Mouse (Mus musculus): Measurements from ENCODE around the gene Rnf215. TPM values are rescaled to one million over a fixed set of nuclear protein-coding genes. Genes with fewer than 3 reads are reported as not detected.
"Not testable (repeated sequence)": the region's sequence is repeated elsewhere in the genome, so short reads cannot be mapped to it uniquely, and the experiment has no call there.

The Rnf215 gene
- polyA plus RNA-seq, 1 experiment from 2014 or later = 5.0 TPM

DNA sequence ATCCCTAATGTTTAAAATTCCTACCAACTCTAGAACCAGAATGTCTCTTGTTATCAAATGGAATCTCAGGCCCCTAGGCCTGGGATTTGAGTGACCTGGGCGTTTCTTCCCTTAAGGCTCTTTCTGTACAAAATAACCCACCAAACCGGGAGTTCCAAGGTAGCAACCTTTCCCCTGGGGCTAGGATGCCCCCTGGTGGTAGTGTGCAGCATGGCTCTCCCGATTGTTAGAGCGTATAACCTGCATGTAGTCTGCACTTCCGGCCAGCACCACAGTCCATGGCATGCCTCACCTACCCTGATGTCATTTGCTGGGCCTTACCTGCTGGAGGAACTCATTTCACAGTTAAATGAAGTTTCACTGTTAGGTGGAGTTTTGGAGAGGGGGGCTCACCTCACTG, 11.1 kb upstream of the Rnf215 start:
- Histone ChIP-seq H3K27me3 (peaks cover 27% of the 10 kb centered on the region), H3K9ac (no peak overlapping the region), H3K4me2 (0 out of 2 replicates have a peak overlapping the region, but pooled peaks have one; percentile 31), H3K27ac (replicated peaks) (no peak overlapping the region; the same call in 1 of the 2 replicates), H3K4me3 (replicated peaks) (no peak overlapping the region), H3K4me1 (replicated peaks) (peaks cover 31% of the 10 kb centered on the region), H3K9me3 (replicated peaks) (no peaks in the 10 kb centered on the region), H3K36me3 (replicated peaks) (no peaks in the 10 kb centered on the region)
- 36% methylated on average over 5 of the region's 5 CpGs for WGBS (ENCODE audit: insufficient replicate concordance)
- no peak for ATAC-seq (ENCODE audit: insufficient read depth)

- ATAC-seq (ENCODE audit: insufficient read depth) = no peak
- H3K9me3 ChIP-seq (replicated peaks) = no peaks in the 10 kb centered on the region
- 59% methylated on average over 1 of the region's 1 CpGs for WGBS (ENCODE audit: insufficient replicate concordance)
- no peak overlapping the region for H3K4me3 ChIP-seq (replicated peaks)
- no peaks in the 10 kb centered on the region for H3K36me3 ChIP-seq (replicated peaks)
- no peak overlapping the region for H3K4me2 ChIP-seq
- H3K4me1 ChIP-seq (replicated peaks) = peaks cover 38% of the 10 kb centered on the region
- H3K9ac ChIP-seq = no peak overlapping the region
- no peaks in the 10 kb centered on the region for H3K27me3 ChIP-seq
- no peak overlapping the region for H3K27ac ChIP-seq (replicated peaks)
These were observed 7.9 kb upstream of the Rnf215 start for GRCm38 (mm10) chr11:4127059-4127458.

DNA sequence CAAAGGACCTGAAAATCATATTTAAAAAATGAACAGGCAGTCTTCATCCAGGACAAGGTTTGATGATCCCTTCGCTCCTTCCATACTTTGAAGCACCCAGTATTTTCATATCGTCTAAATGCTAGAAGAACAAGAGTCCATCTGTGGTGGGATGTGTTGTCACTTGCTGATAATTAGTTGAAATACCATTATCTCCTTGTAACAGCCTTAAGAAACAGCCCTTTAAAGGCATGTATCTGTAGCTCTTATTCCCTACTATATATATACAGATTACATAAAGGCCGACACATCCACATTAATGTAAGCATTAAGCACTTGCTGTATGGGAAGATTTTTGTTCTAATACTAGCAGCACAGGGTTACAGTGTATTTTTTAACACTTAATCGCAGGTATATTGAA, 6.5 kb upstream of the Rnf215 start:
- not testable (repeated sequence) for H3K4me2 ChIP-seq; H3K9ac ChIP-seq; H3K27me3 ChIP-seq; H3K27ac ChIP-seq (replicated peaks); H3K36me3 ChIP-seq (replicated peaks); H3K9me3 ChIP-seq (replicated peaks); H3K4me3 ChIP-seq (replicated peaks)
- peaks cover 27% of the 10 kb centered on the region for H3K4me1 ChIP-seq (replicated peaks)
- peak; percentile 68 for ATAC-seq (ENCODE audit: insufficient read depth)
- 39% methylated on average over 4 of the region's 4 CpGs for WGBS (ENCODE audit: insufficient replicate concordance)

DNA sequence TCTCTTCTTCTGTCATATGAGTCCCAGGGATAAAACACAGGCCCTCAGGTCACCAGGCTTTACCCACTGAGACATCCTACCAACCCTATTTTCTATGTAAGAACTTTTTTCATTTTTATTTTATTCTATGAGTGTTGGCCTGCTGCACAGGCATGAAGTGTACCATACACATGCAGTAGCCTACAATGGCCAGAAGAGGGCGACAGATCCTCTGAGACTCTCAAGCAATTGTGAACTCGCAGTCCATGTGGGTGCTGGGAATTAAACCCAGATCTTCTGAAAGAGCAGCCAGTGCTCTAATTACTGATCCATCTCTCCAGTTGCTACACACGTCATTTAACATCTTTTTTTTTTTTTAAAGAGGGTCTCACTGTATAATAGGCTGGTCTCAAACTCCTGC, 1.6 kb upstream of the Rnf215 start:
- Histone ChIP-seq H3K9me3 (replicated peaks) (0 out of 2 replicates have a peak, but pooled peaks cover 5% of the 10 kb centered on the region), H3K4me3 (replicated peaks) (no peak overlapping the region), H3K4me2 (no peak overlapping the region), H3K4me1 (replicated peaks) (peaks cover 36% of the 10 kb centered on the region), H3K36me3 (replicated peaks) (0 out of 2 replicates have a peak, but pooled peaks cover 2% of the 10 kb centered on the region), H3K9ac (no peak overlapping the region), H3K27ac (replicated peaks) (no peak overlapping the region), H3K27me3 (0 out of 2 replicates have a peak, but pooled peaks cover 4% of the 10 kb centered on the region)
- no peak for ATAC-seq (ENCODE audit: insufficient read depth)
- 49% methylated on average over 3 of the region's 3 CpGs for WGBS (ENCODE audit: insufficient replicate concordance)

DNA sequence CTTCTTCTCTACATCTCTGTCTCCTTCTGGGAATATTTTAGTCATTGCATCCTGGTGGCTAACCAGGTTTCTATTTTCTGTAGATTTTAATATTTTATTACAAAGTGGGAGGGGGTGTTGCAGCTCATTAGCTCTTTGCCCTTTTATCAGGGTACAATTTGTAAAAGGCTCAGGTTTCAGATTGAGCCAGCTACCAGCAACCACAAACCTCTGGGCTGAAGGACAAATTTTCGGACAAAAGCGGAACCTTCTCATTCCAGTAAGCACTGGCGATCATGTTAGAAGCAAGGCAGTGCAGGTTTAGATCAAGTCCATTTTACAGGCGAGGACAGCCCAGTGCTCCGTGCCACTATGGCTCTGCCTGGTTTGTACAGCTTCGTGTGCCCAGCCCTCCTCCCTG, 602 bp upstream of the Rnf215 start:
- WGBS (ENCODE audit: insufficient replicate concordance) = 50% methylated on average over 6 of the region's 6 CpGs
- Histone ChIP-seq H3K4me2 (peak overlapping the region; percentile 93), H3K4me3 (replicated peaks) (peak overlapping the region; percentile 91)

GRCm38 (mm10) chr11:4138964-4139363, 4.0 kb downstream of the Rnf215 start:
- Histone ChIP-seq H3K27ac (replicated peaks) (no peak overlapping the region), H3K4me3 (replicated peaks) (no peak overlapping the region), H3K9me3 (replicated peaks) (no peaks in the 10 kb centered on the region), H3K4me2 (no peak overlapping the region), H3K27me3 (0 out of 2 replicates have a peak, but pooled peaks cover 4% of the 10 kb centered on the region), H3K4me1 (replicated peaks) (peaks cover 21% of the 10 kb centered on the region), H3K9ac (no peak overlapping the region), H3K36me3 (replicated peaks) (peaks cover 26% of the 10 kb centered on the region; the same call in 1 of the 2 replicates)
- ATAC-seq (ENCODE audit: insufficient read depth) = no peak
- WGBS (ENCODE audit: insufficient replicate concordance) = 58% methylated on average over 2 of the region's 2 CpGs

More for the DNA sequence above, 602 bp upstream of the Rnf215 start:
- 0 out of 2 replicates have a peak, but pooled peaks cover 5% of the 10 kb centered on the region for H3K9me3 ChIP-seq (replicated peaks)
- H3K4me1 ChIP-seq (replicated peaks) = peaks cover 36% of the 10 kb centered on the region
- H3K27me3 ChIP-seq = 0 out of 2 replicates have a peak, but pooled peaks cover 4% of the 10 kb centered on the region
- H3K36me3 ChIP-seq (replicated peaks) = 0 out of 2 replicates have a peak, but pooled peaks cover 4% of the 10 kb centered on the region
- H3K27ac ChIP-seq (replicated peaks) = no peak overlapping the region
- no peak for ATAC-seq (ENCODE audit: insufficient read depth)
- H3K9ac ChIP-seq = no peak overlapping the region

DNA sequence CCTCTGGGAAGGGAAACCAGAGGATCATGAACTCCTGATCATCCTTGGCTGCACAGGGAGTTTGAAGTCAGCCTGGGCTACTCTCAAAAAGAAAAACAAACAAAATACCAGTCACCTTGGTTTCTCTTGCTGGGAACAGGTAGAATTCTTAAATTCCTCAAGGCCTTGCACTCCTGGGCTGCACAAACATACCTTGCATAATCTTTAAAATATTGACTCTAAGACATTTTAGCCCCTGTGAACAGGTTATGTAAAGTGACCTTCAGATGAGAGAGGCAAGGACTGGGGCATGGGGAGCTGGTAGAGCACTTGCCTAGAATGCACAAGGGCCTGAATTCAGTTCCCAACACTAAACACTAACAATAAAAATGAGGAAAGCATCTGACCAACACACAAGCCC, 6.5 kb downstream of the Rnf215 start:
- Histone ChIP-seq H3K9ac (no peak overlapping the region), H3K36me3 (replicated peaks) (peaks cover 26% of the 10 kb centered on the region; the same call in 1 of the 2 replicates), H3K9me3 (replicated peaks) (no peaks in the 10 kb centered on the region), H3K4me3 (replicated peaks) (no peak overlapping the region), H3K4me1 (replicated peaks) (0 out of 2 replicates have a peak, but pooled peaks cover 3% of the 10 kb centered on the region), H3K27ac (replicated peaks) (no peak overlapping the region), H3K27me3 (no peaks in the 10 kb centered on the region), H3K4me2 (no peak overlapping the region)
- ATAC-seq (ENCODE audit: insufficient read depth) = no peak

DNA sequence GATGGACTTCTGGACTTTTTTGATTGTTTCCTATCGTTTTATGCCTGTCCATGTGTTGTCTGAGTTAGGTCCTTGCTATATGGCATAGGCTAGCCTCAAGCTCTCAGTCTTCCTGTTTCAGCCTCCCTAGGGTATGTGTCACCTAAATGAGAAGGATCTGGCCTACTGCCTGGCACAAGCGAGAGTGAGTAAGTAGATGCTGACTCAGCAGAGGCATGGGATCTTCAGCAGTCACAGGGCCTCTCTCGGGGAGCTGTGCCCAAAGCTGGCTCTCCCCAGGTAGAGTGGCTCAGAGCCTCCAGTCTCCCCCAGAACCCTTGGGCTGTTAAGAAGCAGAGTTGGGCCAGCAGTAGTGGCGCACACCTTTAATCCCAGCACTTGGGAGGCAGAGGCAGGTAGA, 7.3 kb downstream of the Rnf215 start:
- Histone ChIP-seq H3K9me3 (replicated peaks) (no peaks in the 10 kb centered on the region), H3K36me3 (replicated peaks) (peaks cover 26% of the 10 kb centered on the region; the same call in 1 of the 2 replicates), H3K27ac (replicated peaks) (no peak overlapping the region), H3K27me3 (no peaks in the 10 kb centered on the region), H3K4me1 (replicated peaks) (no peaks in the 10 kb centered on the region), H3K9ac (no peak overlapping the region), H3K4me3 (replicated peaks) (no peak overlapping the region), H3K4me2 (no peak overlapping the region)
- 64% methylated on average over 4 of the region's 4 CpGs for WGBS (ENCODE audit: insufficient replicate concordance)
- ATAC-seq (ENCODE audit: insufficient read depth) = no peak

DNA sequence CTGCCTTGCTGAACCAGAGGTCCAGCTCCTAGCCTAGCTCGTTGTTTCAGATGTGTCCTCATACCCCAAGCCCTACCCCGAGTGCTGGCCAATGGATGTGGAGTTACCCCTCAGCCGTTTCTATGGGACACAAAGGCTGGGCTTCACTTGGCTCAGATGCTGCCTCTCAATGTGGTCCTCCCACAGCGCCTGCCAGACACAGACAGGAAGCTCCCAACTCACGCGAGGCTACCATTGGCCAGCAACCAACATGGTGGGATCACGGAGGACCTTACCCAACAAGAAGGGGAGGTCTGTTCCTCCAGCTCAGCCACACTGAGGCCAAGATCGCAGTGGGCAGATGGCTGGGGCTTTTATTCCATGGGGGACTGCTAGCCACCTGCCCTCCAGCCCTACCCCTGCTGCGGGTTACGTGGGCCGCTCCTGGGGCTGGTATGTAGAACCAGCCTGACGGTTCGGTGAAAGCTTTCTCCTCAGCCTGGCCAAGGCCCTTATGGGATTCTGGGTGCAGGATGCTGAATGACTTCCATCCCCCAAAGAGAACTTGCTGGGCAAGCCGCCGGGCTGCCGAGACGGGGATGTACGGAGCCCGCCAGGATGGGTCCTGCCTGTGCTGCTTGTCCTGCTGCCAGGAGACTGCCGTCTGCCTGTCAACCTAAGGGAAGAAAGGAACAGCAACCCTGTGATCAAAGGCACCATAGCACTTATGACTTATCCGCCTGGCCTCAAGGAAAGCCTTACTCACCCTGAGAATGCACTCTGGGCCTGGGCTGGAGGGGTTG, 8.5 kb downstream of the Rnf215 start:
- H3K9me3 ChIP-seq (replicated peaks) = no peaks in the 10 kb centered on the region
- no peak overlapping the region for H3K4me3 ChIP-seq (replicated peaks)
- H3K36me3 ChIP-seq (replicated peaks) = peaks cover 23% of the 10 kb centered on the region; the same call in 1 of the 2 replicates
- WGBS (ENCODE audit: insufficient replicate concordance) = 85% methylated on average over 21 of the region's 21 CpGs
- no peaks in the 10 kb centered on the region for H3K4me1 ChIP-seq (replicated peaks)
- H3K9ac ChIP-seq = no peak overlapping the region
- H3K4me2 ChIP-seq = no peak overlapping the region
- no peak for ATAC-seq (ENCODE audit: insufficient read depth)
- no peaks in the 10 kb centered on the region for H3K27me3 ChIP-seq
- no peak overlapping the region for H3K27ac ChIP-seq (replicated peaks)

GRCm38 (mm10) chr11:4146381-4146780, 11.4 kb downstream of the Rnf215 start:
- Histone ChIP-seq H3K9me3 (replicated peaks) (no peaks in the 10 kb centered on the region), H3K4me3 (replicated peaks) (no peak overlapping the region), H3K9ac (no peak overlapping the region), H3K27ac (replicated peaks) (no peak overlapping the region), H3K36me3 (replicated peaks) (0 out of 2 replicates have a peak, but pooled peaks cover 11% of the 10 kb centered on the region), H3K4me1 (replicated peaks) (no peaks in the 10 kb centered on the region), H3K27me3 (no peaks in the 10 kb centered on the region), H3K4me2 (no peak overlapping the region)
- WGBS (ENCODE audit: insufficient replicate concordance) = 75% methylated on average over 6 of the region's 6 CpGs
- ATAC-seq (ENCODE audit: insufficient read depth) = no peak

GRCm38 (mm10) chr11:4147098-4147497, 12.1 kb downstream of the Rnf215 start:
- 0 out of 2 replicates have a peak, but pooled peaks cover 8% of the 10 kb centered on the region for H3K36me3 ChIP-seq (replicated peaks)
- ATAC-seq (ENCODE audit: insufficient read depth) = no peak

More at GRCm38 (mm10) chr11:4147098-4147497, 12.1 kb downstream of the Rnf215 start:
- H3K9me3 ChIP-seq (replicated peaks) = no peaks in the 10 kb centered on the region
- H3K27me3 ChIP-seq = no peaks in the 10 kb centered on the region
- no peak overlapping the region for H3K4me2 ChIP-seq
- 77% methylated on average over 10 of the region's 10 CpGs for WGBS (ENCODE audit: insufficient replicate concordance)
- no peak overlapping the region for H3K4me3 ChIP-seq (replicated peaks)
- no peaks in the 10 kb centered on the region for H3K4me1 ChIP-seq (replicated peaks)
- H3K9ac ChIP-seq = no peak overlapping the region
- H3K27ac ChIP-seq (replicated peaks) = no peak overlapping the region
